Mouse (Mus musculus) splenic B cell, adult 2 months (primary cell): Measurements from ENCODE around the gene Gucy2g.

ENCODE experiments used
- DNase-seq: peaks from one replicate; pipeline ENCODE4 v3.0.0-alpha.2; 2011; ENCODE audit warnings: low read depth, low spot score
- H3K27me3 ChIP-seq: 2 replicates; pipeline ENCODE4 v1.6.1; 2012; ENCODE audit warnings: mild to moderate bottlenecking, low read length, moderate library complexity, mixed read lengths; ENCODE audit not compliant: control insufficient read depth, poor library complexity, insufficient read depth, severe bottlenecking
- H3K36me3 ChIP-seq: 2 replicates; pipeline ENCODE4 v1.6.1; 2012; ENCODE audit warnings: mild to moderate bottlenecking, low read length, moderate library complexity, mixed read lengths; ENCODE audit not compliant: control insufficient read depth, poor library complexity, insufficient read depth, severe bottlenecking

The Gucy2g gene

GRCm38 (mm10) chr19:55241186-55241645 lies at the start of gene Gucy2g:
Gucy2g (minus strand) TSS chr19:55241236.
- Histone ChIP-seq H3K27me3 (no peaks in the 10 kb centered on the region), H3K36me3 (no peaks in the 10 kb centered on the region)

GRCm38 (mm10) chr19:55288974-55289373 lies 47.9 kb upstream of the Gucy2g start:
- Histone ChIP-seq H3K36me3 (peaks cover 16% of the 10 kb centered on the region), H3K27me3 (no peaks in the 10 kb centered on the region)
- DNase-seq: no peak

More at GRCm38 (mm10) chr19:55241186-55241645, at the start of gene Gucy2g:
- no peak for DNase-seq

GRCm38 (mm10) chr19:55286034-55286433 lies 45.0 kb upstream of the Gucy2g start:
- H3K36me3 ChIP-seq: peaks cover 26% of the 10 kb centered on the region
- H3K27me3 ChIP-seq: no peaks in the 10 kb centered on the region
- DNase-seq: no peak

GRCm38 (mm10) chr19:55284093-55284492 lies 43.1 kb upstream of the Gucy2g start:
- Histone ChIP-seq H3K27me3 (no peaks in the 10 kb centered on the region), H3K36me3 (peaks cover 28% of the 10 kb centered on the region)
- DNase-seq: no peak

- no peak for DNase-seq
- Histone ChIP-seq H3K36me3 (peaks cover 14% of the 10 kb centered on the region), H3K27me3 (no peaks in the 10 kb centered on the region)
These were observed 35.7 kb upstream of the Gucy2g start for GRCm38 (mm10) chr19:55276770-55277169.

- Histone ChIP-seq H3K36me3 (peaks cover 8% of the 10 kb centered on the region), H3K27me3 (no peaks in the 10 kb centered on the region)
- DNase-seq: no peak
These were observed 35.1 kb upstream of the Gucy2g start for GRCm38 (mm10) chr19:55276100-55276499.

- Histone ChIP-seq H3K36me3 (peaks cover 9% of the 10 kb centered on the region), H3K27me3 (no peaks in the 10 kb centered on the region)
- DNase-seq: no peak
These were observed 32.3 kb upstream of the Gucy2g start for GRCm38 (mm10) chr19:55273340-55273739.

GRCm38 (mm10) chr19:55271448-55271847 lies 30.4 kb upstream of the Gucy2g start:
- Histone ChIP-seq H3K36me3 (peaks cover 9% of the 10 kb centered on the region), H3K27me3 (no peaks in the 10 kb centered on the region)
- DNase-seq: no peak

- DNase-seq: no peak
- peaks cover 9% of the 10 kb centered on the region for H3K36me3 ChIP-seq
These were observed 28.0 kb upstream of the Gucy2g start for GRCm38 (mm10) chr19:55269051-55269450.

GRCm38 (mm10) chr19:55268150-55268549 lies 27.1 kb upstream of the Gucy2g start:
- H3K36me3 ChIP-seq: peaks cover 8% of the 10 kb centered on the region
- no peak for DNase-seq
- no peaks in the 10 kb centered on the region for H3K27me3 ChIP-seq

More at GRCm38 (mm10) chr19:55269051-55269450, 28.0 kb upstream of the Gucy2g start:
- H3K27me3 ChIP-seq: no peaks in the 10 kb centered on the region

GRCm38 (mm10) chr19:55266786-55267185 lies 25.8 kb upstream of the Gucy2g start:
- peaks cover 4% of the 10 kb centered on the region; the same call in 1 of the 2 replicates for H3K36me3 ChIP-seq
- no peaks in the 10 kb centered on the region for H3K27me3 ChIP-seq
- no peak for DNase-seq

- Histone ChIP-seq H3K36me3 (no peaks in the 10 kb centered on the region), H3K27me3 (no peaks in the 10 kb centered on the region)
- peak; percentile 41 for DNase-seq
These were observed 24.2 kb upstream of the Gucy2g start for GRCm38 (mm10) chr19:55265269-55265668.

GRCm38 (mm10) chr19:55260389-55261184 lies 19.6 kb upstream of the Gucy2g start:
- H3K36me3 ChIP-seq: no peaks in the 10 kb centered on the region
- no peak for DNase-seq
- no peaks in the 10 kb centered on the region for H3K27me3 ChIP-seq

- no peak for DNase-seq
- Histone ChIP-seq H3K36me3 (no peaks in the 10 kb centered on the region), H3K27me3 (no peaks in the 10 kb centered on the region)
These were observed 17.5 kb upstream of the Gucy2g start for GRCm38 (mm10) chr19:55258514-55258913.

- H3K36me3 ChIP-seq: no peaks in the 10 kb centered on the region
These were observed 16.8 kb upstream of the Gucy2g start for GRCm38 (mm10) chr19:55257656-55258375.

More at GRCm38 (mm10) chr19:55257656-55258375, 16.8 kb upstream of the Gucy2g start:
- H3K27me3 ChIP-seq: no peaks in the 10 kb centered on the region
- no peak for DNase-seq
